Mouse (Mus musculus) ES-E14 (cell line): ENCODE results near the gene Dpp6.

ENCODE experiments used
- CHD2 ChIP-seq: IDR thresholded peaks from 2 replicates; pipeline ENCODE4 v1.6.1; 2014; ENCODE audit warnings: mild to moderate bottlenecking, low read depth, low read length, inconsistent platforms
- HCFC1 ChIP-seq: IDR thresholded peaks from 2 replicates; pipeline ENCODE4 v1.6.1; 2012; ENCODE audit warnings: low read length, inconsistent platforms, borderline replicate concordance; ENCODE audit not compliant: insufficient read depth

DNA sequence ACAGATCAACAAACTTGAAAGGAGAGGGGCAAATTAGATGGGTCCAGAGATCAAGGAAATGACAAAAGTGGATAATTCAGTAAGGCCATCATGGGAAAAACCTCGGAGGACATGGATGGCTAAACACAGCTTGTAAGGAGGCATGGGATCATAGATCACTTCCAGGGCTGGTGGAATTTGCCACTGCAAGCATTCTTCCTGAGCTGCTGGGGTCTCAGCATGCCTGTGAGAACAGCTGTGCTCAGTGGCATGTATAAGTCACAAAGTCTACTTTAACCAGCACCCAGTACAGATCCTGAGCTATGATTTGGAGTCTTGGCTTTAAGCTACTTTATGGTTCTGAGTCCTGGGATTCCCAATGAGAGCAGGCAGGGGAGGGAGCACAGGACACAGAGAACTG is 246.9 kb downstream of the Dpp6 start:
- no peak for TF ChIP-seq CHD2
- no peak for TF ChIP-seq HCFC1
